Mouse (Mus musculus): ENCODE results near the gene Heatr6.

The Heatr6 gene

DNA sequence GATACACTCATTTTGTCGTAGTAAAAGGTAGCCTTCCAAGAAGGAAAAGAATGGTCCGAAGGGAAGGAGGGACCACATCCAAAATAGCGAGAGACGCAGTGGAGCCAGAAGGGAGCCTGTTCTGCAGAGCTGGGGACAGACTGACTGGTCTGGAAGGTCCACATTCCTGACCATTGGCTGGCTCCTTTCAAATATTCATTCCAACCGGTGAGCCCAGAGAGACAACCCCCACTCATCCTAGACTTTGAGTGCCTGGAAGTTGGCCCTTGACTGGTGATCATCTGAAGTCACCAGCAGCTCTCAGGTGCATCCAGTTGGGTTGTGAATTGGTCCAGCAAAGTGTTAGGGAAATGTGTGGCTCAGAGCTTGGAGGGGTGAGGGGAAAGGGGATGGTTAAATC lies 61.7 kb downstream of the Heatr6 start:
- DNase-seq: no peak

DNA sequence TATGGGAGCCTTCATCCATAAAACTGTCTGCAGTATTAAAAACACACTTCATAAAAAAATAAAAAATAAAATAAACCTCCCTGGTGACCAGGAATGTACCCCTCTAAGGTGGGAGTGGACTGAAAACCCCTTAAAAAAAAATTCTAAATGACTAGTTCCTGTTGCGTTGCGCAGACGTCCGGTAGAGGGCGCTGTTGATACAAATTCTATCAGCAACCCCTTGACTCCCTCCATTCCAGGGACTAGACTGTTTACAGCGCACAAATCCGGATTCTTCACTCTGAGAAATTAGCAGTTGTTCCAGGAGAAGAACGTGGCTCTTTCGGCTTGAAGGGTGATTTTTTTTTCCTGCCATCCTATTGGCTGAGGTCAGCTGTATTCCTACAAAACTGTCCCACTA lies 62.1 kb downstream of the Heatr6 start:
- DNase-seq: peak; percentile 20

DNA sequence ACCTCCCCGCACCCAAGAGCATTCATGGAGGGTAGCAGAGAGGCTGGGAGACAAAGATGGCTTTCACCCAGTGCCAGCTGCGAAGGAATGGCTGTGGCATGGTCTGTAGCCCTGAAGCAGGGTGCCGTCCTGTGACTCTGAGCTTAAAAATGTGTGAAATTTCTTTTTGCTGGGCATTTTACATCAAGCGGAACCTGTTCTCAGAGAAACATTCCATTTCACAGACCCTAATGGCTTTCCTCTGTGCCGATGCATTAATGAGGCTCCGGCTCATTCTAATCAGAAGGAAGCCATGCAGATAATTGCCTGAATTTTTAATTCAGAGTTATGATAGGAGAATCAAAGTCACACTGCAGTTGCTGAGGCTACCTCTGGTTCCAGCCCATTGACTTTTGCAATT lies 63.6 kb downstream of the Heatr6 start:
- no peak for DNase-seq

DNA sequence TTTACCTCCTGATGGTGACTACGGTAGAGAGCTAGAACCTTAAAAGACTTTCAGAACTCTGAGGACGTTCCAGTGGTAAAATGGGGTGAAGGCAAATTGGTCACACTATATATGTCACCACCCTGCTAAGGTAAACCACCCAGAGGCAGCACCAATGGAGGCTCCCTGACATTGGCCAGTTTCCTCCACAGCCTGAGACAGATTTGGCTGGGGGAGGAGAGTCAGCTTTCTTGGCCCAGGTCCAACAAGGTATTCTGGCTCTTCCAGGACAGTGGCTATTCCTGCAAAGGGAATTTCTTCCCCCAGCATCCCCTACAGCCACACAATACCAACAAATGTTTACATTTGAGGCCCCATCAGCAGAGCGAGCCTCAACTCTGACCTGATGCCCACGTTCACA lies 64.5 kb downstream of the Heatr6 start:
- no peak for DNase-seq

DNA sequence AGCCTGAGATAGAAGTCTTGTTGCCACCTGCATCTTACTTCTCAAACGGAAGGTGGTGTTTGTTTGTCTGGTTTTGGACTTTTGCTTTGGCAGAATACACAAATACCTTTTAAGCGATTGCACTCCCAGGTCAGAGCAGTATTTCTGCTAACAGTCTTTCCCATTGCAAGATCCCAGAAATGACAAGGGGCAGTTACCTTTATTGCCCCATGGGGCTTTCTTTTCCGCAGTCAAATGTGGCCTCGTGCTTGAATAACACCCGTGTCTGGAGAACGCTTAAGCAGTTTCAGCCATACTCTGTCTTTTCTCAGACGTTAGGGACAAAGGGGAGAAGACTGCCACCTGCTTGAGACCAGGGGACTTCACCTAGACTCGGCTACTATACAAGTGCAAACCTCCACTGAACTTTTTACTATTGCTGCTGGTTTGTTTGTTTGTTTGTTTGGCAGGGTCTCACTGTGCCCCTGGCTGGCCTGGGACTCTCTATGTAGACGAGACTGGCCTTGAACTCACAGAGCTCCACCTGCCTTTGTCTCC lies 65.2 kb downstream of the Heatr6 start:
- DNase-seq: no peak

DNA sequence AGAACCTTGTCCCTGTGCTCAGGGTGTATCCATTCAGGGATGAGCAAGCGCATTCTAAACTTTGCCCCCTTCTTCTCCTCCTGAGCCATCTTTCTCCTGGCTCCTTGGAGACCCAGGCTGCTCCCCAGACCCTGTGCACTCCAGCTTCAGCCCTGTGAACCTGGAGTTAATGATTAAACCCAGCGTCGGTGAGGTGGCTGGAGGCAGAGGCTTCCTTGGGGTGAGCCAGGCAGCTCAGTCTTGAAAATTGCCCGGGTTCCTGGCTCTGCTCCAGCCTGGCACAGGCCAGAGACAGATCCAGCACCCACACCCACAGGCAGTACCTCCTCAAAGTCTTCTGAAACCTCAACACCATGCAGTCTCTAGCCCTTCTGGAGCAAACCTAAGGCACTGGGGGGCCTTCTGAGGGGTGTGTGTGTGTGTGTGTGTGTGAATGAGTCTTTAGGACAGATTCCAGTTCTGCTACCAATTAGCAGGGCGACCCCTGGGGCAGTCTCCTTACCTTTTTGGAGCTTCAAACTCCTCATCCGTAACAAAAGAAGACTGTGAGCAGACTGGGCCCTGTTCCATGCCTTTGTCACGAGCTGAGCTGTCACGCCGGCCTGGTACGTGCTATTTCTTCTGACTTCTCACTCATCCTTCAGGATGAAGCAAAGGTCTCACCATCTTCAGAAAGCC lies 66.4 kb downstream of the Heatr6 start:
- DNase-seq: no peak

DNA sequence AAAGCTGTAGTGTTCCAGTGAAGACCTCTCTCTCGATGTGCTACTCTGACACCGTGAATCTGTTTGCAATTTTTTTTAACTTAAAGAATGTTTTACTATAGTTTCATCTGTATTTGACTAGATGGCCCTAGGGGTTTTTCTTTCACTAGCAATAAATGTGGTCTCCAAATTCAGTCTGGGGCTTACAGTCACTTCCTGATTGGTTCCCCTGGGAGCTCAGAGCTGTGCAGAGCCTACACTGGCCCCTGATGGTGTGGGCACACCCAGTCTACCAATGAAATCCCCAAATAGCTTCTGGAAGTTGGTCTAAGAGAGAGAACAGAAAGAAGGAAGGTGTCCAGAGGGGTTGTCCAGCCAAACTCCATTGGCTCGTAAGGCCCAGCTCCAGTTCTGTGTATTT lies 72.6 kb downstream of the Heatr6 start:
- DNase-seq: no peak

DNA sequence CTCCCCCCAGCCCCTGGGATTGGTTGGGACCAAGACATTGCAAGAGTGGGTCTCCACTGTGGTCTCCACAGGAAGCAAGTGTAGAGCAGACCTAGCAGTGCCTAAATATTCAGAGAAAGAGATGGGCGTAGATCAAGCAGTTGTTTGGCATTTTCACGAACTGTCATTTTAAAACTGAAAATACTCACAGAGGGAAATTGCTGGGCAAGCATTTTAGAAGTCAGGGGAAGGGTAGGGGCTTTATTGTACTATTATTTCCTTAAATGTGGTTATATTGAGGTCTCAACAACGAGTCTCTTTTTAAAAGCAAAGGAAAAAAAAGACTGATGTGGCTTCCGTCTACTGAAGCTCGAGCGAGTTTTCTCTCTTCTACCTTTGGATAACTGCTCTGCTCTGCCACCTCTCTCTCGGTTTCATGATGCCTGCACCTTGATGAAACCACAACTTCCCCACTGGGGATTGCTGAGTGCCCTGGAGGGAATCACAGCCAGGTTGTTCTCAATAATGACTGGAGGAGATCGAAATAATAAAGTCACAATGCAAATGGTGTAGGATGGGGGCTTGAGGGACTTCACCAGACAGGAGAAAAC lies 75.2 kb downstream of the Heatr6 start:
- DNase-seq: no peak

DNA sequence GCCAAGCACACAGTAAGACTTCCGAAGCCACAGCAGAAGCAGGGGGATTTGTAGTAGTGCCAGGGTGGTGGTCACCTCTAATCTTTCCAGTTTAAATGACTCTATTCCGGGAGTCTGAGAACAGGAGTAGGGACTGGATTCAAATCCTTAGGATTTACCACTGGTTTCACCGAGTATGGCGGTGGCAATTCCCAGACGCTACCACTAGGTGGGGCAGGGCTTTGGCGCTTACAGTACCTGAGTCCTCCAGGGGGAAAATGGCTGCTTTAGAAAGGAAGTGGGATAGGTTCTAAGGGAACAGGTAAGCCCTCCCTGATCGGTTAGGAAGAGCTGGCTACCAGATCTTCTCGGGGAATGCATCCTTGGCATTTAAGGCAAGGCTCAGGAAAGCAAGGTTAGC lies 78.9 kb downstream of the Heatr6 start:
- DNase-seq: peak; percentile 2
